In genomic region chr6:72345633-72346032, GRCm38 (mm10) we compare ENCODE assay signal across 8 mouse cellular contexts. TPM values are rescaled to one million over a fixed set of nuclear protein-coding genes. Genes with fewer than 3 reads are reported as not detected.
DNase-seq lines count a peak whose midpoint lies in the region; ATAC-seq and TF ChIP-seq lines count a peak whose summit lies in the region.

No protein-coding gene starts in this region.

- H3K27me3 ChIP-seq in heart, embryonic 13.5 days (replicated peaks): no peaks in the 10 kb centered on the region
- no peaks in the 10 kb centered on the region for H3K27me3 ChIP-seq in hindbrain, embryonic 11.5 days (ENCODE audit: control insufficient read depth, insufficient read depth, low read length)
- no peaks in the 10 kb centered on the region for H3K27me3 ChIP-seq in midbrain, embryonic 10.5 days (ENCODE audit: low read depth, poor library complexity, severe bottlenecking)

- H3K9ac ChIP-seq in heart, embryonic 13.5 days: peak overlapping the region; percentile 96
- no peak overlapping the region for H3K9ac ChIP-seq in hindbrain, embryonic 11.5 days (ENCODE audit: low read depth, low read length)

- ATAC-seq in heart, embryonic 13.5 days (ENCODE audit: extremely low read depth, insufficient number of reproducible peaks, low FRiP score, low TSS enrichment): no peak
- no peak for ATAC-seq in hindbrain, embryonic 11.5 days (ENCODE audit: low FRiP score)

- H3K4me3 ChIP-seq in heart, embryonic 13.5 days: peak overlapping the region; percentile 97
- H3K4me3 ChIP-seq in bone marrow macrophage, adult 2 months (ENCODE audit: insufficient read depth, low read length): no peak overlapping the region
- no peak overlapping the region for H3K4me3 ChIP-seq in hindbrain, embryonic 11.5 days (ENCODE audit: low read depth, low read length)
- peak overlapping the region; percentile 87 for H3K4me3 ChIP-seq in midbrain, embryonic 10.5 days

- no peak for DNase-seq in heart, postnatal 25 days (ENCODE audit: low spot score)
- no peak for DNase-seq in hindbrain, embryonic 11.5 days (ENCODE audit: low spot score)
- no peak for DNase-seq in midbrain, embryonic 10.5 days (ENCODE audit: low spot score)
- no peak for DNase-seq in embryo, embryonic 10 days (ENCODE audit: low spot score)
- DNase-seq in T-cell, adult 2 months (ENCODE audit: low spot score): no peak
- DNase-seq in urinary bladder, postnatal 10 days (ENCODE audit: low spot score): no peak

- TF ChIP-seq CTCF in bone marrow macrophage, adult 2 months (IDR thresholded peaks at IDR 0.05; ENCODE audit: low read depth, low read length): no peak

- no peaks in the 10 kb centered on the region for H3K9me3 ChIP-seq in heart, embryonic 13.5 days
- no peaks in the 10 kb centered on the region for H3K9me3 ChIP-seq in hindbrain, embryonic 11.5 days (ENCODE audit: control insufficient read depth, low read length)
- H3K9me3 ChIP-seq in midbrain, embryonic 10.5 days (replicated peaks): no peaks in the 10 kb centered on the region

- H3K27ac ChIP-seq in heart, embryonic 13.5 days (replicated peaks): peak overlapping the region; percentile 77; the same call in 1 of the 2 replicates
- peak overlapping the region; percentile 20 for H3K27ac ChIP-seq in bone marrow macrophage, adult 2 months (ENCODE audit: insufficient read depth, low read depth, low read length)
- H3K27ac ChIP-seq in hindbrain, embryonic 11.5 days (ENCODE audit: low read depth, low read length): no peak overlapping the region
- peak overlapping the region; percentile 93 for H3K27ac ChIP-seq in midbrain, embryonic 10.5 days (replicated peaks)

- 43% methylated on average over 6 of the region's 6 CpGs for WGBS in heart, embryonic 13.5 days
- 50% methylated on average over 6 of the region's 6 CpGs for WGBS in hindbrain, embryonic 11.5 days
- 52% methylated on average over 6 of the region's 6 CpGs for WGBS in midbrain, embryonic 10.5 days

- intact Hi-C loops in heart, postnatal 25 days (cut with DNase I): loop anchor here (2.0 kb wide), 1 partner anchor 61 kb away; no protein-coding TSS in a partner anchor

- peak overlapping the region; percentile 89 for H3K4me2 ChIP-seq in heart, embryonic 13.5 days
- peak overlapping the region; percentile 44; the same call in 1 of the 2 replicates for H3K4me2 ChIP-seq in hindbrain, embryonic 11.5 days (replicated peaks; ENCODE audit: low read depth, low read length)

- peaks cover 37% of the 10 kb centered on the region for H3K36me3 ChIP-seq in heart, embryonic 13.5 days
- H3K36me3 ChIP-seq in hindbrain, embryonic 11.5 days (ENCODE audit: control insufficient read depth, insufficient read depth, low read length): no peaks in the 10 kb centered on the region
- peaks cover 41% of the 10 kb centered on the region for H3K36me3 ChIP-seq in midbrain, embryonic 10.5 days

- no peak for TF ChIP-seq POLR2A in bone marrow macrophage, adult 2 months (IDR thresholded peaks at IDR 0.05; ENCODE audit: borderline replicate concordance, low read depth, low read length)

- H3K4me1 ChIP-seq in heart, embryonic 13.5 days: peaks cover 44% of the 10 kb centered on the region
- peaks cover 35% of the 10 kb centered on the region for H3K4me1 ChIP-seq in bone marrow macrophage, adult 2 months (ENCODE audit: control insufficient read depth, insufficient read depth, low read length)
- peaks cover 6% of the 10 kb centered on the region for H3K4me1 ChIP-seq in hindbrain, embryonic 11.5 days (replicated peaks; ENCODE audit: control insufficient read depth, insufficient read depth, low read length)
- H3K4me1 ChIP-seq in midbrain, embryonic 10.5 days: peaks cover 46% of the 10 kb centered on the region

RNA-seq across cellular contexts. Expression of gene Usp39, which starts 0.6 kb away (rescaled TPM):
- 30.7 TPM in 2 replicates for polyA plus RNA-seq in heart, embryonic 13.5 days (2015; fragmentation: Nextera tagmentation; extraction: Ambion mirVana)
- 10 to 100 TPM; 15.7 to 16.6 TPM for total RNA-seq in heart, postnatal 25 days (2021)
- 19.9 and 20.2 TPM in 2 replicates for polyA plus RNA-seq in bone marrow macrophage, adult 2 months (2012; ENCODE audit: insufficient read depth, insufficient read length, missing spikeins)
- polyA plus RNA-seq in hindbrain, embryonic 11.5 days (2014; fragmentation: Nextera tagmentation; extraction: Ambion mirVana): 102 and 113 TPM in 2 replicates
- polyA plus RNA-seq in midbrain, embryonic 10.5 days (2016; fragmentation: Nextera tagmentation; extraction: Ambion mirVana): 80.1 and 89.3 TPM in 2 replicates

RNA-seq across cellular contexts. Expression of gene 0610030E20Rik, which starts 1.5 kb away (rescaled TPM):
- 16.8 and 17.9 TPM in 2 replicates for polyA plus RNA-seq in heart, embryonic 13.5 days (2015; fragmentation: Nextera tagmentation; extraction: Ambion mirVana)
- total RNA-seq in heart, postnatal 25 days (2021): 10 to 100 TPM in 1 of 2 experiments, 1 to 10 TPM in 1; 9.4 to 10.1 TPM
- 33.9 and 36.5 TPM in 2 replicates for polyA plus RNA-seq in bone marrow macrophage, adult 2 months (2012; ENCODE audit: insufficient read depth, insufficient read length, missing spikeins)
- 17.6 and 28.4 TPM in 2 replicates for polyA plus RNA-seq in hindbrain, embryonic 11.5 days (2014; fragmentation: Nextera tagmentation; extraction: Ambion mirVana)
- polyA plus RNA-seq in midbrain, embryonic 10.5 days (2016; fragmentation: Nextera tagmentation; extraction: Ambion mirVana): 28.9 and 29.6 TPM in 2 replicates

RNA-seq across cellular contexts. Expression of gene Tmem150a, which starts 9.6 kb away (rescaled TPM):
- polyA plus RNA-seq in heart, embryonic 13.5 days (2015; fragmentation: Nextera tagmentation; extraction: Ambion mirVana): 13.4 and 15.1 TPM in 2 replicates
- total RNA-seq in heart, postnatal 25 days (2021): 10 to 100 TPM; 18.0 to 21.1 TPM
- polyA plus RNA-seq in bone marrow macrophage, adult 2 months (2012; ENCODE audit: insufficient read depth, insufficient read length, missing spikeins): 3.0 and 3.6 TPM in 2 replicates
- polyA plus RNA-seq in hindbrain, embryonic 11.5 days (2014; fragmentation: Nextera tagmentation; extraction: Ambion mirVana): 7.0 and 9.2 TPM in 2 replicates
- 5.6 and 6.7 TPM in 2 replicates for polyA plus RNA-seq in midbrain, embryonic 10.5 days (2016; fragmentation: Nextera tagmentation; extraction: Ambion mirVana)

RNA-seq across cellular contexts. Expression of gene Rnf181, which starts 21.1 kb away (rescaled TPM):
- polyA plus RNA-seq in heart, embryonic 13.5 days (2015; fragmentation: Nextera tagmentation; extraction: Ambion mirVana): 88.4 and 104 TPM in 2 replicates
- total RNA-seq in heart, postnatal 25 days (2021): 10 to 100 TPM; 33.9 to 41.2 TPM
- 97.4 and 105 TPM in 2 replicates for polyA plus RNA-seq in bone marrow macrophage, adult 2 months (2012; ENCODE audit: insufficient read depth, insufficient read length, missing spikeins)
- polyA plus RNA-seq in hindbrain, embryonic 11.5 days (2014; fragmentation: Nextera tagmentation; extraction: Ambion mirVana): 106 and 111 TPM in 2 replicates
- 106 and 111 TPM in 2 replicates for polyA plus RNA-seq in midbrain, embryonic 10.5 days (2016; fragmentation: Nextera tagmentation; extraction: Ambion mirVana)

RNA-seq across cellular contexts. Expression of gene Vamp5, which starts 34.6 kb away (rescaled TPM):
- 42.7 and 53.4 TPM in 2 replicates for polyA plus RNA-seq in heart, embryonic 13.5 days (2015; fragmentation: Nextera tagmentation; extraction: Ambion mirVana)
- total RNA-seq in heart, postnatal 25 days (2021): 10 to 100 TPM; 56.3 to 59.6 TPM
- 5.3 and 10.5 TPM in 2 replicates for polyA plus RNA-seq in bone marrow macrophage, adult 2 months (2012; ENCODE audit: insufficient read depth, insufficient read length, missing spikeins)
- 13.4 and 13.7 TPM in 2 replicates for polyA plus RNA-seq in hindbrain, embryonic 11.5 days (2014; fragmentation: Nextera tagmentation; extraction: Ambion mirVana)
- polyA plus RNA-seq in midbrain, embryonic 10.5 days (2016; fragmentation: Nextera tagmentation; extraction: Ambion mirVana): 12.0 and 12.9 TPM in 2 replicates

Comparison
In these comparisons a context has a peak if more than half of its experiments do, and no peak if none do; other contexts are left out.
1. H3K4me3 ChIP-seq: peak in heart, embryonic 13.5 days (single experiment) and midbrain, embryonic 10.5 days (single experiment); none in bone marrow macrophage, adult 2 months (single experiment) and hindbrain, embryonic 11.5 days (single experiment).